Mouse (Mus musculus) gastrocnemius, postnatal 10 days (tissue): ENCODE measurements around the gene Dlgap4. TPM values are rescaled to one million over a fixed set of nuclear protein-coding genes. Genes with fewer than 3 reads are reported as not detected.

Experiments used
- DNase-seq: peaks from one replicate; pipeline ENCODE4 v3.0.0; 2021; ENCODE audit warnings: mixed read lengths
- total RNA-seq, 2 experiments: library from RNA; stranded (reverse); gene quantifications; 2 replicates each; pipeline ENCODE4 v1.2.3; 2021

The Dlgap4 gene
- total RNA-seq, 2 experiments from 2014 or later: 76.5 to 102 TPM

GRCm38 (mm10) chr2:156741998-156742397 is 128.5 kb downstream of the Dlgap4 start:
- DNase-seq: no peak

- DNase-seq: no peak
These were observed 129.7 kb downstream of the Dlgap4 start for GRCm38 (mm10) chr2:156743248-156743647.

GRCm38 (mm10) chr2:156744414-156744813 is 130.9 kb downstream of the Dlgap4 start:
- no peak for DNase-seq

GRCm38 (mm10) chr2:156747315-156747714 is 133.8 kb downstream of the Dlgap4 start:
- no peak for DNase-seq

- no peak for DNase-seq
These were observed 136.2 kb downstream of the Dlgap4 start for GRCm38 (mm10) chr2:156749687-156750086.

GRCm38 (mm10) chr2:156756937-156757336 is 143.4 kb downstream of the Dlgap4 start:
- no peak for DNase-seq

GRCm38 (mm10) chr2:156760843-156761505 is 147.5 kb downstream of the Dlgap4 start:
- DNase-seq: no peak

GRCm38 (mm10) chr2:156761521-156762278 is 148.2 kb downstream of the Dlgap4 start:
- no peak for DNase-seq

- DNase-seq: no peak
These were observed 149.0 kb downstream of the Dlgap4 start for GRCm38 (mm10) chr2:156762499-156762898.

- peak; percentile 68 for DNase-seq
These were observed 149.6 kb downstream of the Dlgap4 start for GRCm38 (mm10) chr2:156763101-156763500.

GRCm38 (mm10) chr2:156764022-156764421 is 150.5 kb downstream of the Dlgap4 start:
- no peak for DNase-seq

- DNase-seq: no peak
These were observed 151.2 kb downstream of the Dlgap4 start for GRCm38 (mm10) chr2:156764747-156765146.

- DNase-seq: no peak
These were observed 152.1 kb downstream of the Dlgap4 start for GRCm38 (mm10) chr2:156765593-156765992.

GRCm38 (mm10) chr2:156766227-156767019 is 152.9 kb downstream of the Dlgap4 start:
- DNase-seq: no peak

- no peak for DNase-seq
These were observed 153.6 kb downstream of the Dlgap4 start for GRCm38 (mm10) chr2:156767108-156767507.

GRCm38 (mm10) chr2:156769274-156769673 is 155.8 kb downstream of the Dlgap4 start:
- DNase-seq: no peak

GRCm38 (mm10) chr2:156773470-156773869 is 160.0 kb downstream of the Dlgap4 start:
- no peak for DNase-seq

GRCm38 (mm10) chr2:156774035-156774737 is 160.7 kb downstream of the Dlgap4 start:
- DNase-seq: no peak

GRCm38 (mm10) chr2:156774738-156775454 is 161.4 kb downstream of the Dlgap4 start, which contains the start of gene Myl9:
Gene Myl9 (plus strand): TSS chr2:156775420.
- DNase-seq: peak; percentile 65

- no peak for DNase-seq
These were observed 162.2 kb downstream of the Dlgap4 start for GRCm38 (mm10) chr2:156775455-156776435.
